Mouse (Mus musculus): Measurements from ENCODE around the gene Rbfox1. TPM values are rescaled to one million over a fixed set of nuclear protein-coding genes. Genes with fewer than 3 reads are reported as not detected.

Rbfox1 gene
- polyA plus RNA-seq, 1 experiment from 2014 or later, result 14.6 TPM

- H3K27ac ChIP-seq, result no peak overlapping the region
- no peaks in the 10 kb centered on the region for H3K4me1 ChIP-seq (replicated peaks)
Measured at GRCm38 (mm10) chr16:6503573-6504331, 618.6 kb downstream of the Rbfox1 start.

GRCm38 (mm10) chr16:6508924-6509323 lies 623.8 kb downstream of the Rbfox1 start:
- WGBS, result 79% methylated on average over 5 of the region's 5 CpGs
- H3K4me3 ChIP-seq, result no peak overlapping the region
- no peaks in the 10 kb centered on the region for H3K9me3 ChIP-seq
- H3K27ac ChIP-seq, result no peak overlapping the region
- H3K36me3 ChIP-seq, result no peaks in the 10 kb centered on the region
- DNase-seq (ENCODE audit: low spot score), result no peak
- no peaks in the 10 kb centered on the region for H3K27me3 ChIP-seq (ENCODE audit: insufficient read depth, poor library complexity, severe bottlenecking)
- no peaks in the 10 kb centered on the region for H3K4me1 ChIP-seq (replicated peaks)

More at GRCm38 (mm10) chr16:6503573-6504331, 618.6 kb downstream of the Rbfox1 start:
- no peaks in the 10 kb centered on the region for H3K27me3 ChIP-seq (ENCODE audit: insufficient read depth, poor library complexity, severe bottlenecking)
- no peaks in the 10 kb centered on the region for H3K36me3 ChIP-seq
- H3K4me3 ChIP-seq, result no peak overlapping the region
- DNase-seq (ENCODE audit: low spot score), result peak; percentile 37
- WGBS, result 58% methylated on average over 5 of the region's 5 CpGs
- H3K9me3 ChIP-seq, result no peaks in the 10 kb centered on the region

- H3K4me3 ChIP-seq, result no peak overlapping the region
- no peaks in the 10 kb centered on the region for H3K36me3 ChIP-seq
- WGBS, result 85% methylated on average over 3 of the region's 3 CpGs
- H3K9me3 ChIP-seq, result no peaks in the 10 kb centered on the region
- H3K27ac ChIP-seq, result no peak overlapping the region
- DNase-seq (ENCODE audit: low spot score), result no peak
- no peaks in the 10 kb centered on the region for H3K4me1 ChIP-seq (replicated peaks)
- H3K27me3 ChIP-seq (ENCODE audit: insufficient read depth, poor library complexity, severe bottlenecking), result no peaks in the 10 kb centered on the region
Measured at GRCm38 (mm10) chr16:6519474-6519873, 634.3 kb downstream of the Rbfox1 start.

GRCm38 (mm10) chr16:6525507-6526170 lies 640.5 kb downstream of the Rbfox1 start:
- Histone ChIP-seq H3K9me3 (no peaks in the 10 kb centered on the region), H3K4me3 (no peak overlapping the region), H3K27ac (no peak overlapping the region), H3K4me1 (replicated peaks) (no peaks in the 10 kb centered on the region), H3K36me3 (no peaks in the 10 kb centered on the region), H3K27me3 (ENCODE audit: insufficient read depth, poor library complexity, severe bottlenecking) (no peaks in the 10 kb centered on the region)
- 81% methylated on average over 3 of the region's 3 CpGs for WGBS
- no peak for DNase-seq (ENCODE audit: low spot score)

- Histone ChIP-seq H3K4me1 (replicated peaks) (no peaks in the 10 kb centered on the region), H3K36me3 (no peaks in the 10 kb centered on the region), H3K4me3 (no peak overlapping the region), H3K9me3 (no peaks in the 10 kb centered on the region), H3K27ac (no peak overlapping the region), H3K27me3 (ENCODE audit: insufficient read depth, poor library complexity, severe bottlenecking) (no peaks in the 10 kb centered on the region)
- whole genome bisulfite sequencing, result 85% methylated on average over 3 of the region's 3 CpGs
- DNase-seq (ENCODE audit: low spot score), result no peak
Measured at GRCm38 (mm10) chr16:6531459-6531858, 646.3 kb downstream of the Rbfox1 start.

- Histone ChIP-seq H3K27me3 (ENCODE audit: insufficient read depth, poor library complexity, severe bottlenecking) (no peaks in the 10 kb centered on the region), H3K4me1 (replicated peaks) (no peaks in the 10 kb centered on the region), H3K27ac (no peak overlapping the region), H3K36me3 (no peaks in the 10 kb centered on the region), H3K9me3 (no peaks in the 10 kb centered on the region), H3K4me3 (no peak overlapping the region)
- WGBS, result 81% methylated on average over 9 of the region's 9 CpGs
- no peak for DNase-seq (ENCODE audit: low spot score)
Measured at GRCm38 (mm10) chr16:6532077-6532995, 647.2 kb downstream of the Rbfox1 start.

- Histone ChIP-seq H3K27ac (no peak overlapping the region), H3K4me3 (no peak overlapping the region), H3K27me3 (ENCODE audit: insufficient read depth, poor library complexity, severe bottlenecking) (no peaks in the 10 kb centered on the region), H3K9me3 (no peaks in the 10 kb centered on the region), H3K4me1 (replicated peaks) (no peaks in the 10 kb centered on the region), H3K36me3 (no peaks in the 10 kb centered on the region)
- no peak for DNase-seq (ENCODE audit: low spot score)
- 72% methylated on average over 4 of the region's 4 CpGs for WGBS
Measured at GRCm38 (mm10) chr16:6555776-6556175, 670.6 kb downstream of the Rbfox1 start.

GRCm38 (mm10) chr16:6557726-6558125 lies 672.6 kb downstream of the Rbfox1 start:
- Histone ChIP-seq H3K9me3 (no peaks in the 10 kb centered on the region), H3K27me3 (ENCODE audit: insufficient read depth, poor library complexity, severe bottlenecking) (no peaks in the 10 kb centered on the region), H3K4me1 (replicated peaks) (no peaks in the 10 kb centered on the region), H3K36me3 (no peaks in the 10 kb centered on the region), H3K27ac (no peak overlapping the region), H3K4me3 (no peak overlapping the region)
- WGBS, result 91% methylated on average over 1 of the region's 1 CpGs
- DNase-seq (ENCODE audit: low spot score), result no peak

GRCm38 (mm10) chr16:6584700-6585099 lies 699.5 kb downstream of the Rbfox1 start:
- no peaks in the 10 kb centered on the region for H3K9me3 ChIP-seq
- DNase-seq (ENCODE audit: low spot score), result no peak
- no peaks in the 10 kb centered on the region for H3K4me1 ChIP-seq (replicated peaks)
- H3K27ac ChIP-seq, result no peak overlapping the region
- H3K27me3 ChIP-seq (ENCODE audit: insufficient read depth, poor library complexity, severe bottlenecking), result no peaks in the 10 kb centered on the region
- no peak overlapping the region for H3K4me3 ChIP-seq
- 89% methylated on average over 2 of the region's 2 CpGs for WGBS
- H3K36me3 ChIP-seq, result no peaks in the 10 kb centered on the region

- no peaks in the 10 kb centered on the region for H3K9me3 ChIP-seq
- H3K4me3 ChIP-seq, result no peak overlapping the region
- no peaks in the 10 kb centered on the region for H3K27me3 ChIP-seq (ENCODE audit: insufficient read depth, poor library complexity, severe bottlenecking)
- H3K36me3 ChIP-seq, result no peaks in the 10 kb centered on the region
- no peak overlapping the region for H3K27ac ChIP-seq
- H3K4me1 ChIP-seq (replicated peaks), result no peaks in the 10 kb centered on the region
- WGBS, result 94% methylated on average over 1 of the region's 1 CpGs
- no peak for DNase-seq (ENCODE audit: low spot score)
Measured at GRCm38 (mm10) chr16:6585204-6585603, 700.0 kb downstream of the Rbfox1 start.

GRCm38 (mm10) chr16:6616526-6616925 lies 731.4 kb downstream of the Rbfox1 start:
- 73% methylated on average over 1 of the region's 1 CpGs for WGBS
- DNase-seq (ENCODE audit: low spot score), result no peak
- H3K36me3 ChIP-seq, result no peaks in the 10 kb centered on the region

GRCm38 (mm10) chr16:6640330-6640729 lies 755.2 kb downstream of the Rbfox1 start:
- Histone ChIP-seq H3K36me3 (no peaks in the 10 kb centered on the region), H3K9me3 (no peaks in the 10 kb centered on the region), H3K4me1 (replicated peaks) (no peaks in the 10 kb centered on the region), H3K27ac (no peak overlapping the region), H3K27me3 (ENCODE audit: insufficient read depth, poor library complexity, severe bottlenecking) (no peaks in the 10 kb centered on the region), H3K4me3 (no peak overlapping the region)
- no peak for DNase-seq (ENCODE audit: low spot score)
- WGBS, result 74% methylated on average over 1 of the region's 1 CpGs

More at GRCm38 (mm10) chr16:6616526-6616925, 731.4 kb downstream of the Rbfox1 start:
- Histone ChIP-seq H3K27ac (no peak overlapping the region), H3K9me3 (no peaks in the 10 kb centered on the region), H3K4me3 (no peak overlapping the region), H3K27me3 (ENCODE audit: insufficient read depth, poor library complexity, severe bottlenecking) (no peaks in the 10 kb centered on the region), H3K4me1 (replicated peaks) (no peaks in the 10 kb centered on the region)

All from hindbrain, embryonic 10.5 days (tissue).